Comparison of ENCODE assay signal across 15 mouse cellular contexts in the genomic region with DNA sequence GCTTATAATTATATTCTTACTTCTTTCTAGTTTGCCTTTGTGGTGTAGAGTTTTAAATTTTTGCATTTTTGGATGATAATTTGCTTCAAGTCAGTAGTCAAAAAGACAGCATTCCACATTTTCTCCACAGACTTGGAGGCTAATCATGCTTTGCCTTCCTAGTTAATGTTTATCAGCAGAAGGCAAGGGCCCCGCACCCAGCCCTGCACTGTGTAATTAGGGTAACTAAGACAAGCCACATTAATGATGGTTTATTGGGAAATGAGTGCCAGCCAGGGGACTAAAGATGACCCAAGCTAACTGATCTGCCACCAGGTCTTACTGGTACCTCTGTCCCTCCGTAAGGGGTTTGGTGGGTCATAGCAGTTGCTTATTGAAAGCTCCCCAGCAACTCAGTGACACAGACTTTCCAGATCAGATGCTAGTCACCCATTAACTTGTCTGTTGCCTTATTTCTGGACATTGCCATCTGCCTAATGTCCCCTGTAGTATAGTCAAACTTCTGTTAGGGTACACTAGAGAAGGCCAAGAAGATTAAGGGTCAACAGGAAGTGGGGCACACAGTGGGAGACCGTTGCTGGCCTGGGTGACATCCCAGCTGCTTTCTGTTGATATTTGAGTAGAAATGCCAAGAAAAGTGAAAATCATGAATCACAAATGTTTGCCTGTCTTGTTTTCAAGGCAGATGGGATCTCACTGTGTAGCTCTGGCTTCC. TPM values are rescaled to one million over a fixed set of nuclear protein-coding genes. Genes with fewer than 3 reads are reported as not detected.
A peak's percentile ranks its signal among the peaks of the same experiment; 100 is the strongest.
DNase-seq lines count a peak whose midpoint lies in the region; ATAC-seq lines count a peak whose summit lies in the region.
"Had no signal": no experiment of that assay in that cellular context is flagged by ENCODE, and none has a peak within 500 bp of the region (broad histone marks: within the 10 kb centered on the region; RNA-seq: fewer than 3 reads in every experiment).

No protein-coding gene starts in this region.

- intact Hi-C loops in heart, postnatal 14 days (cut with DNase I) = no loop called here

- peak; percentile 12 to 36 for DNase-seq in heart, adult 9 months (ENCODE audit: low spot score in 2 of 2)
- no peak for DNase-seq in heart, postnatal 14 days
- DNase-seq in kidney, adult 8-10 months = peak; percentile 75 to 80
- DNase-seq in kidney, postnatal 4 days = peak; percentile 54 to 73
- DNase-seq in lung, postnatal 36 days = peak; percentile 31
- DNase-seq in urinary bladder, postnatal 14 days (ENCODE audit: low spot score) = no peak
- DNase-seq in right cerebral cortex, adult 2 months (ENCODE audit: low spot score in 2 of 2) = no peak
- DNase-seq: cerebellum, postnatal 10 days; heart, adult 11 months; left cerebral cortex, postnatal 4 days; midbrain, embryonic 14.5 days had no signal

- no peak for ATAC-seq in inflammation-experienced regulatory T-cells, adult 6 months
- ATAC-seq: hindbrain, embryonic 16.5 days had no signal

RNA-seq across cellular contexts. Expression of gene Scly, which starts 3.2 kb away (rescaled TPM):
- 10 to 100 TPM; 11.4 to 15.6 TPM for total RNA-seq in heart, postnatal 14 days (2021)
- polyA plus RNA-seq in inflammation-experienced regulatory T-cells, adult 6 months (2017; shearing (Covaris generic)) = 10 to 100 TPM; 64.1 to 75.8 (median 73.6) TPM

RNA-seq across cellular contexts. Expression of gene Espnl, which starts 20.5 kb away (rescaled TPM):
- not detected for total RNA-seq in heart, postnatal 14 days (2021)
- polyA plus RNA-seq in inflammation-experienced regulatory T-cells, adult 6 months (2017; shearing (Covaris generic)) = not detected
- polyA plus RNA-seq: macrophage; stomach, embryonic 14.5 days had no signal

RNA-seq across cellular contexts. Expression of gene Klhl30, which starts 49.5 kb away (rescaled TPM):
- 10 to 100 TPM; 43.9 to 47.6 TPM for total RNA-seq in heart, postnatal 14 days (2021)
- polyA plus RNA-seq in inflammation-experienced regulatory T-cells, adult 6 months (2017; shearing (Covaris generic)) = not detected
- total RNA-seq: left cerebral cortex, postnatal 4 days had no signal
- polyA plus RNA-seq: macrophage; midbrain, embryonic 14.5 days had no signal

RNA-seq across cellular contexts. Expression of gene Ube2f, which starts 51.3 kb away (rescaled TPM):
- 10 to 100 TPM; 50.2 to 56.7 TPM for total RNA-seq in heart, postnatal 14 days (2021)
- 100 to 1,000 TPM in 2 of 3 experiments, 10 to 100 TPM in 1; 86.0 to 104 (median 100) TPM for polyA plus RNA-seq in inflammation-experienced regulatory T-cells, adult 6 months (2017; shearing (Covaris generic))

Comparison
In these comparisons a context has a peak if more than half of its experiments do, and no peak if none do; other contexts are left out.
1. DNase-seq: peak in heart, adult 9 months (2 of 2), kidney, adult 8-10 months (2 of 2), kidney, postnatal 4 days (2 of 2) and lung, postnatal 36 days (single experiment); none in heart, postnatal 14 days (0 of 2), urinary bladder, postnatal 14 days (single experiment) and right cerebral cortex, adult 2 months (0 of 2).